Mouse (Mus musculus): ENCODE results near the gene Ttc34.

The Ttc34 gene

GRCm38 (mm10) chr4:154826224-154826623 is 11.0 kb upstream of the Ttc34 start:
- peaks cover 2% of the 10 kb centered on the region; the same call in 1 of the 2 replicates for H3K27me3 ChIP-seq (ENCODE audit: insufficient read depth, low read length)
- no peaks in the 10 kb centered on the region for H3K36me3 ChIP-seq (ENCODE audit: insufficient read depth, low read length)
- no peak for TF ChIP-seq CTCF (conservative IDR thresholded peaks at IDR 0.05; ENCODE audit: low read length)
- TF ChIP-seq NANOG (IDR thresholded peaks at IDR 0.05; ENCODE audit: borderline replicate concordance, low read length) = no peak
- TF ChIP-seq POU5F1 (IDR thresholded peaks at IDR 0.05; ENCODE audit: borderline replicate concordance, low read length) = no peak
- no peaks in the 10 kb centered on the region for H3K9me3 ChIP-seq (ENCODE audit: low read length)
- H3K4me1 ChIP-seq (replicated peaks; ENCODE audit: low read depth, low read length) = peaks cover 12% of the 10 kb centered on the region
- no peak overlapping the region for H3K4me3 ChIP-seq (replicated peaks; ENCODE audit: low read length)

- H3K4me3 ChIP-seq (replicated peaks; ENCODE audit: low read length) = no peak overlapping the region
- TF ChIP-seq NANOG (IDR thresholded peaks at IDR 0.05; ENCODE audit: borderline replicate concordance, low read length) (no peak), CTCF (conservative IDR thresholded peaks at IDR 0.05; ENCODE audit: low read length) (no peak), POU5F1 (IDR thresholded peaks at IDR 0.05; ENCODE audit: borderline replicate concordance, low read length) (no peak)
- H3K27me3 ChIP-seq (ENCODE audit: insufficient read depth, low read length) = peaks cover 2% of the 10 kb centered on the region; the same call in 1 of the 2 replicates
- H3K36me3 ChIP-seq (ENCODE audit: insufficient read depth, low read length) = no peaks in the 10 kb centered on the region
- H3K9me3 ChIP-seq (ENCODE audit: low read length) = no peaks in the 10 kb centered on the region
- peaks cover 16% of the 10 kb centered on the region for H3K4me1 ChIP-seq (replicated peaks; ENCODE audit: low read depth, low read length)
These were observed 10.1 kb upstream of the Ttc34 start for GRCm38 (mm10) chr4:154827181-154827580.

GRCm38 (mm10) chr4:154827861-154828610 is 9.2 kb upstream of the Ttc34 start:
- no peaks in the 10 kb centered on the region for H3K36me3 ChIP-seq (ENCODE audit: insufficient read depth, low read length)
- TF ChIP-seq CTCF (conservative IDR thresholded peaks at IDR 0.05; ENCODE audit: low read length) (no peak), POU5F1 (IDR thresholded peaks at IDR 0.05; ENCODE audit: borderline replicate concordance, low read length) (no peak), NANOG (IDR thresholded peaks at IDR 0.05; ENCODE audit: borderline replicate concordance, low read length) (no peak)
- H3K9me3 ChIP-seq (ENCODE audit: low read length) = no peaks in the 10 kb centered on the region
- H3K4me3 ChIP-seq (replicated peaks; ENCODE audit: low read length) = peak overlapping the region; percentile 18; the same call in 1 of the 2 replicates
- peaks cover 17% of the 10 kb centered on the region for H3K4me1 ChIP-seq (replicated peaks; ENCODE audit: low read depth, low read length)
- peaks cover 6% of the 10 kb centered on the region; the same call in 1 of the 2 replicates for H3K27me3 ChIP-seq (ENCODE audit: insufficient read depth, low read length)

- no peak for TF ChIP-seq NANOG (IDR thresholded peaks at IDR 0.05; ENCODE audit: borderline replicate concordance, low read length)
- no peak for TF ChIP-seq POU5F1 (IDR thresholded peaks at IDR 0.05; ENCODE audit: borderline replicate concordance, low read length)
- TF ChIP-seq CTCF (conservative IDR thresholded peaks at IDR 0.05; ENCODE audit: low read length) = no peak
- H3K4me3 ChIP-seq (replicated peaks; ENCODE audit: low read length) = no peak overlapping the region
These were observed 5.2 kb upstream of the Ttc34 start for GRCm38 (mm10) chr4:154831915-154832573.

GRCm38 (mm10) chr4:154836183-154836915 is 910 bp upstream of the Ttc34 start:
- TF ChIP-seq NANOG (IDR thresholded peaks at IDR 0.05; ENCODE audit: borderline replicate concordance, low read length) (no peak), POU5F1 (IDR thresholded peaks at IDR 0.05; ENCODE audit: borderline replicate concordance, low read length) (no peak), CTCF (conservative IDR thresholded peaks at IDR 0.05; ENCODE audit: low read length) (no peak)

More at GRCm38 (mm10) chr4:154831915-154832573, 5.2 kb upstream of the Ttc34 start:
- Histone ChIP-seq H3K36me3 (ENCODE audit: insufficient read depth, low read length) (no peaks in the 10 kb centered on the region), H3K27me3 (ENCODE audit: insufficient read depth, low read length) (peaks cover 6% of the 10 kb centered on the region; the same call in 1 of the 2 replicates), H3K9me3 (ENCODE audit: low read length) (no peaks in the 10 kb centered on the region), H3K4me1 (replicated peaks; ENCODE audit: low read depth, low read length) (peaks cover 17% of the 10 kb centered on the region)

GRCm38 (mm10) chr4:154838741-154839140 is 1.5 kb downstream of the Ttc34 start:
- Histone ChIP-seq H3K4me3 (replicated peaks; ENCODE audit: low read length) (peak overlapping the region; percentile 48), H3K9me3 (ENCODE audit: low read length) (no peaks in the 10 kb centered on the region), H3K36me3 (ENCODE audit: insufficient read depth, low read length) (no peaks in the 10 kb centered on the region), H3K27me3 (ENCODE audit: insufficient read depth, low read length) (no peaks in the 10 kb centered on the region), H3K4me1 (replicated peaks; ENCODE audit: low read depth, low read length) (peaks cover 31% of the 10 kb centered on the region)
- TF ChIP-seq POU5F1 (IDR thresholded peaks at IDR 0.05; ENCODE audit: borderline replicate concordance, low read length) (no peak), NANOG (IDR thresholded peaks at IDR 0.05; ENCODE audit: borderline replicate concordance, low read length) (no peak), CTCF (conservative IDR thresholded peaks at IDR 0.05; ENCODE audit: low read length) (no peak)

More at GRCm38 (mm10) chr4:154836183-154836915, 910 bp upstream of the Ttc34 start:
- H3K9me3 ChIP-seq (ENCODE audit: low read length) = no peaks in the 10 kb centered on the region
- H3K4me1 ChIP-seq (replicated peaks; ENCODE audit: low read depth, low read length) = peaks cover 36% of the 10 kb centered on the region
- no peak overlapping the region for H3K4me3 ChIP-seq (replicated peaks; ENCODE audit: low read length)
- H3K36me3 ChIP-seq (ENCODE audit: insufficient read depth, low read length) = no peaks in the 10 kb centered on the region
- H3K27me3 ChIP-seq (ENCODE audit: insufficient read depth, low read length) = 0 out of 2 replicates have a peak, but pooled peaks cover 3% of the 10 kb centered on the region

GRCm38 (mm10) chr4:154839406-154839805 is 2.1 kb downstream of the Ttc34 start:
- H3K27me3 ChIP-seq (ENCODE audit: insufficient read depth, low read length) = no peaks in the 10 kb centered on the region
- no peak for TF ChIP-seq POU5F1 (IDR thresholded peaks at IDR 0.05; ENCODE audit: borderline replicate concordance, low read length)
- H3K4me1 ChIP-seq (replicated peaks; ENCODE audit: low read depth, low read length) = peaks cover 31% of the 10 kb centered on the region
- H3K36me3 ChIP-seq (ENCODE audit: insufficient read depth, low read length) = no peaks in the 10 kb centered on the region
- peak overlapping the region; percentile 48 for H3K4me3 ChIP-seq (replicated peaks; ENCODE audit: low read length)
- H3K9me3 ChIP-seq (ENCODE audit: low read length) = no peaks in the 10 kb centered on the region

GRCm38 (mm10) chr4:154852696-154853095 is 15.4 kb downstream of the Ttc34 start:
- Histone ChIP-seq H3K9me3 (ENCODE audit: low read length) (no peaks in the 10 kb centered on the region), H3K27me3 (ENCODE audit: insufficient read depth, low read length) (peaks cover 21% of the 10 kb centered on the region), H3K4me3 (replicated peaks; ENCODE audit: low read length) (no peak overlapping the region), H3K36me3 (ENCODE audit: insufficient read depth, low read length) (no peaks in the 10 kb centered on the region), H3K4me1 (replicated peaks; ENCODE audit: low read depth, low read length) (peaks cover 21% of the 10 kb centered on the region)
- TF ChIP-seq CTCF (conservative IDR thresholded peaks at IDR 0.05; ENCODE audit: low read length) (no peak), NANOG (IDR thresholded peaks at IDR 0.05; ENCODE audit: borderline replicate concordance, low read length) (no peak)
